Mouse (Mus musculus) retina, postnatal 7 days (tissue): ENCODE results near the gene Slc10a7.
A peak's percentile ranks its signal among the peaks of the same experiment; 100 is the strongest.
"Not testable (repeated sequence)": the region's sequence is repeated elsewhere in the genome, so short reads cannot be mapped to it uniquely, and the experiment has no call there.

ENCODE experiments used
- DNase-seq: peaks from one replicate; pipeline ENCODE4 v3.0.0-alpha.2; 2012; ENCODE audit warnings: low read depth, low spot score

The Slc10a7 gene

DNA sequence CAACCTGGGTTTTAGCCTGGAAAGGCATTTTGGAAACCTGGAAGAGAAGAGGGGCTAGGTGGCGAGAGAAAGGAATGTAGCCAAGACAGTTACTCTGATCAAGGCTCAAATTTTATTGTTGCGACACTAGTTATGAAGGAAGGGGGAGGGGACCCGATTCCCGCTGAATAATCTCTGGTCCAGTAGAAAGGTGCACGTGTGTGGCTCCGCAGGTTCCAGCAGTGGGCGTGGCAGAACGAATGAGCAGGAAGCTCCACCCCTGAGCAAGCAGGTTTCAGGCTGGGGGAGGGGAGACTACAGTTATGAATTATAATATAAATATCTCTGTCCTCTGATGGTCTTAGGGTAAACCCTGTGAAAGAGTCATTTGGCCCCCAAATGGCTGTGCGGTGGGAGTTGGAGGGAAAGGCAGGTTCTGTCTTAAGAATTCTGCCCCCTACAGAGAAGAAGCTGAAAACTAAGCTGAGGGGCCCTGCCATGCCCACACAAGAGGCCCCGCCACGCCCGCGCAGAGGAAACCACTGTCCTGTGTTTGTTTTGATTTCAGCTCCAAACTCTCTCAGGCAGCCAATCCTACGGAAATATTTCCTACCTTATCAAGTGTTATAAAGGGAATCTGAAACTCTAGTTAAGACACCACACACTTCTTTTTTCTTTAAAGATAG lies 36.1 kb downstream of the Slc10a7 start:
- not testable (repeated sequence) for DNase-seq

DNA sequence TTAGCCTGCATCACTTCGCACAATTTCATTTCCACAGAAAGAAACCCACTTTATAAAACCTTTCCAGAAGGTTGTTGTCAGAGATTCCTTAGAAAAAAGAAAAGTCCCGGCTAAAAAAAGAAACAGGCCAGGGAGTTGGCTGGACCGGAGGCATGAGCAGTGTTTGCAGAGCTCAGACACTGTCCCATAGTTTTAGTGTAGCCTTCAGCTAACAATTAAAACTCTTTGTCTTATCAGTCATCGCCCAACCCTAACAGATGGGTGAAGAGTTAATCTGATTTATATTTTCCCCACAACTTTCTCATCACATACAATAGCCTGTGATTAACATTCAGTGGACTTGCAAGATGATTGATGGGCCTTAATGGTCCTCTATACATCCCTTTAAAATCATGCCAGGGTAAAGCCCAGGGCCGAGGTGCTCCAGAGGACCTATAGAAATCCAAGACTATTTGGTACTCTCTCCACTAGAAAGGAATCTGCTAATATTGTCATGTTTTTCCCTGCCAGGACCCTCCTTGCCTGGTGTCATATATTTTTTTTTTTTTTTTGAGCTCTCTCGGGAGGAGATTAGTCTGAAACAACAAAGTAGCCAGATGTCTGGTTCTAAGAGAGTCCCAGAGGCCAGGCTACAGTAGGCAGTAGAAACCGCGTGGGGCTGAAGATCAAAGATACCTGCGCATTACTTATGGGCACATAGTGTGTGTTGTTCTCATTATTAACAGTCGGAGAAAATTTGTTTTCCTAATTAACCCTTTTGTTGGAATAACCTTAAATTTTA lies 41.0 kb downstream of the Slc10a7 start:
- DNase-seq = peak; percentile 35

DNA sequence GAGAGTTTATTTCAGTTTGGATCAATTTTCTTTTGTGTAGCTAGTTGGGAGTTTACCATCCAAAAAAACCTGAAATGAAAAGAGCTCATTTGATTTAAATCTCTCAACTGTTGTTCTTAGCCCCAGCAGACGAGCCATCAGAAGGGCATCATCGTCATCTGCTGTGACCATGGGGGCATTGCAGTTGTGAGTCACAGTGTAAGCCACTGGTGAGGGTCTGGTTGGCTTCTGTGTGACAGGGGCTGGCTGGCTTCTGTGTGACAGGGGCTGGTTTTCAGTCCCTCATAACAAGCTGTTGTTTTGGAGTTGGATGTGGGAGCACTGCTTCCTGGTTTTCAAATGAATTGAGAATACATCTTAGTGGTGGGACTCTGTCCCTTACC lies 41.6 kb downstream of the Slc10a7 start:
- DNase-seq = no peak

DNA sequence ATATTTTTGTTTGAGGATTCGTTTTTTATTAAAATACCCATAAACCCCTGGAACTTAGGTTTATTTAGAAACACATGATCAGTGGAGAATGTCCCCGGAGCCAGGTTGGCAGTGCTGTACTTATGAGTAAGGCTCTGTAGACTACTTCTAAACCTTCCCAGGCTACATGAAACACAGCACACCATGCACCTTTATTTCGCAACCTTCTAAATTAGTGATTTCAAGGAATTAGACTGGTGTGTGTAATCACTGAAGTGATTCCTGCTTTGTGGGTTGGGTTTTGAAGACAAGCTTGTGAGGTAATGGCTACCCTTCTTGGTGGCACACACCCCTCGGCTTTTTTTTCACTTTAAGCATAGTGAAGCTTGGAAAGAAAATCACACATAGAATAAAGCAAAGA lies 46.7 kb downstream of the Slc10a7 start:
- no peak for DNase-seq

DNA sequence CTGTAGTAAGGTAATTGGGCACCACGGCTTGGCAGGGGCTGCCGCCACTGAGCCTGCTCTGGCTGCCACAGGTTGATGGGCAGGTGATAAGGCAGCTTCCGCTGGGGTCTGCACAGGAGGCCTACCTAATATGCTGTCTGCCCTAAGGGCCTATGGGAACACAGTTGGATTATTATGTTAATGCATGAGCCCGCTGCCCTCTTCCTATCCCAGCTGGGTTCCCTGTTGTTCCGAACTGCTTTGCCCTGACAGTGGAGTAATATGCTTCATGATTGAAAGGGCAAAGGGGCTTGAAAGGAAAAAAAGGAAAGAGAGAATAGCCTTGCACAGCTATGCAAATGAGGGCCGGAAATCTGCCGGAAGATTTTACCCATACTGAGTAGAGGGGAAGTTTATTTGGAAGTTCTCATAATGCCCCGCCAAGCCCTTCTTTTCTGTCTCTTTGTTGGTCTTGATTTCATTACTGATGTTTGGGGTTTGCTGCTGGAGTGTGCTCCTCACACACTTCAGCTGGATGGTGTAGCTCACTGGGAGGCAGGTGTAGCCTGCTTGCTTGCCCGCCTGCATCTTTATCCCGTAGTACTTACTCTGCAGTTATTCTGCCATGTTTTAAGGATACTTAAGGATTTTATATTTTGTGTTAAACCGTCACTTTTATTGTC lies 47.8 kb downstream of the Slc10a7 start:
- no peak for DNase-seq

DNA sequence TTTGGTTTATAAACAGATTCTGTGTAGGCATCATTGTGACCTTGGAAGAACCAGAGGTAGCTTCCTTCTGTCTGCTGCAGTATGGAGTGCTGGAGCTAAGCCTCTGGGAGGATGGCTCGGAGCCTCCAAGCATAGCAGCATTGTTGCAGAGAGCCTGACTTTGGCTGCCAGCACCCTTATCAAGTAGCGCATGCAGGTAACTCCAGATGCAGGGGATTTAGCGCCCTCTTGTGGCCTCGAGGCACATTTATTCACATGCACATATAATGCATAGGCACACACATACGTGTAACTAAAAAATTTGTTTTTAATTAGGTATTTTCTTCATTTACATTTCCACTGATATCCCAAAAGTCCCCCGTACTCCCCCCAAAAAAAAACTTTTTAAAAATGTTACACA lies 52.5 kb downstream of the Slc10a7 start:
- no peak for DNase-seq

DNA sequence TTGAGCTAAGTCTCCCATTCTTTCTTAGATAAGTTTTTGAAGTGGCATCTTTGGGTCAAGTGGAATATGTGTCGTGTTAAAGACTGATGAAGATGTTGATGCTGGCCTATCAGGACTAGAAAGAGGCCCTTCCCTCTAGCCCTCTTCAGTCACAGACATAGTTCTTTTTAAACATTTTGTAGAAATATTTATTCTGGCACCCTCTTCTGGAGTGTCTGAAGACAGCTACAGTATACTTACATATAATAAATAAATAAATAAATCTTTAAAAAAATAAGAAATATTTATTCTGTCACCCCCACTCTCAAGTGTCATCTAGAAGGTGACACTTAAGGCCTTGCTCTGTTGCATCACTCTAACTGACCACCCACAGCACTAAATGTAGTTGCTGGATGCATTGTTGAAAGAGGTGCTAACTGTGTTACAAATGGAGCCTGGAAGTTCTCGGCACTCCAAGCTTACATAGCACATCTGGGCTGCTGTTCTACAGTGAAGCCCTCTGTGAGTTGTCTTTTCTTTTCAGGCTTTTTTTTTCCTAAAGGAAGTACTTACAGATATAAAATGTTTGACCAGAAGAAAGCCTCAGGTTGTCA lies 54.4 kb downstream of the Slc10a7 start:
- no peak for DNase-seq

DNA sequence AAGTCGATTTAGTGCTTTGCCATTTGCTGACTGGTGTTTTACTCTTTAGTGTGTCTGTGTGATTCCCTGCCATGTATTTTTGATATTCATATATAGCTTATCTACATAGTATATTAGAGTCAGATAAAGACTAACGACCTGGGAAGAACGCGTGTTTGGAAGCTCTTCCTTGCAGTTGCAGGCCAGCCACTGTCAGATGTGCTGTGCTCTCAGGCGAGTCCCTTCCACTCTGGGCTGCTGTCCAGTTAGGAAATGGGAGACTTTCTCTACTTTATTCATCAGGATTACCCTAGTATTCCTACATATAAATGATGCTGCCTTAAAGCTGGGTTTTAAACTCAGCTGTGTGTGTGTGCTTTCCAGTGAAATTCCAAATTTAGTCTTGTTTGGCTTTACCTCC lies 55.1 kb downstream of the Slc10a7 start:
- DNase-seq = no peak

DNA sequence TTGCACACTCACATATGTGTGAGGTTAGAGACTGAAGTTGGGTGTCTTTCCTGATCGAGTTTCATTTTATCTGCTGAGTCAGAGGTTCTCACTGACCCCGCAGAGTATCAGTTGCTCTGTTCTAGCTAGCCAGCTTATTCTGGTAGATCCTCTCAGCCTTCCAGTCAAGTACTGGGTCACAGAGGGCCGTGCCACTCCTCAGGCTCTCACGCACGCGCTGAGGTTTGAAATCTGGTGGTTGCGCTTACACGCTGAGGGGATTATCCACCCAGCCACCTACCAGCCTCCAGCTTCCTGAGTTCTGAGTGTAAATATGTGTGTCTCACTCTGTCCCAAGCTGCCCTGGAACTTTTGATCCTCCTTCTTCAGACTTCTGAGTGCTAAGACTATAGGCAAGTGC lies 59.0 kb downstream of the Slc10a7 start:
- DNase-seq = peak; percentile 27

DNA sequence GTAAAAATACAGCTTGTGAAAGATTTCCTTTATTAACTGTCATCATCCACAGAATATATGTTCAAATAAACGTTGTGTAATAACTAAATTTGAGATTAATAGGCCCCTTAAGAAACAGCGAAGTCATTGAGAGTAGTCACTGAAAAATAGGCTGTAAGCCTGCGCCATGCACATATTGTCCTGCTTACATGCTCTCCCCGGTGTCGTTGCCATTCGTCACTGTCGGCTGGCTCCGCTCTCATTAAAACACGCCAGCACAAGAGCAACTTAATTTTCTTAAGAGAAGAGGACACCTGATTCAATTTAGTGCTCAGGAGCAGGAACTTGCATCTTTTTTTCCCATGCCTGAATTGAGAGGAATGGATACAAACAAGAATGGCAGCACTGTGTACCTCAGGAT lies 62.4 kb downstream of the Slc10a7 start:
- DNase-seq = no peak

DNA sequence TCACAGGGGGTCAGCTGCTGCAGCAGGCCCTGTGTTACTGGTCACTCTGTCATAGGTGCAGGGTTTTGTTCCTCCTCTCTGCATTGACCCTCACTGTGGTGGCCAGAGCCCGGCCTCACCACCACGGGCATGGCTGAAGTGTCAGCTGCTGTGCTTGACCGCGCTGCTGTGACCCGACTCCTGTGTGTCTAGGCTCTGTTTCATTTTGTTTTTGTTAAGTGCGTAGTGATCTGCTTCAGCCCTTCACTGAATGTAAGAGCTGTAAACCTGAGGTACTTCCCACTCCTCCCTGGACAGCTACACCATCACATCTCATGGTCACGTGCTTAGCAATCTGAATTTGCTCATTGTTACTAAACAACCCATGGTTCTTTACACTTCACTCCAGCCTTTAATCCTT lies 65.1 kb downstream of the Slc10a7 start:
- DNase-seq = no peak

DNA sequence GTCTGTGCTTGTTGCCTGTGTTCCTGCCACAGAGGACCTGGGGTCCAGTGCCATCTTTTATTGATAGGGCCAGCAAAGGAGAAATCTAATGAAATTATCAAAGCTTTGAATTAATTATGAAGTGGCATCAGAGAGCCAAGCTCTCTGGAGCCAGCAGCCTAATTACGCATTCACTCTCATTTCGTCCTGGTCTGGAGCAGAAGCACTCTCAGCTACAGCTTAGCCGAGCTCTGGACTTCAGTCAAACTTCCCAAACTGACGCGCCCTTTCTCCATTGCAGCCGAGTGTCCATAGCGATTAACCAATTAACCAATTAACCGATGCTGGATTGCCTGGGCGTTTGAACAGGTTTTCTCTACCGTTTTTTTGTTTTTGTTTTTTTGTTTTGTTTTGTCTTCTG lies 68.4 kb downstream of the Slc10a7 start:
- no peak for DNase-seq

DNA sequence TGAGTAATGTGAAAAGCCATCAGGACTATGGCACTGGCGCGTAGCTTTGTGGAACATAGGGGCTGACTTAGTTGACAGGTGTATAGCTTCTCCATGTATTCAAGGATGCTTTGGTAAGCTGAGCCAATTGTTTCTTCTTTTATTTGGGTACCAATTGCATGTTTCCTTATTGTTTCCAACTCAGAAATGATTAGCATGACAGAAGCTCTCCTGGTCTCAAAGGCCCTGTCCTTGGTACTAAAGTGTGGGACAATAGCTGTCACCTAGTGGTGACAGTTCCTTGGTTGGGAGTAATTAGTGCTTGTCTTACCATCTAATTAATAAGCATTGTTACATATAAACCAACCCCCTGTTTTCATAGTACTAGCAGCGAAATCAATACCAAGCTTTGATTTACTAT lies 68.9 kb downstream of the Slc10a7 start:
- DNase-seq = no peak

DNA sequence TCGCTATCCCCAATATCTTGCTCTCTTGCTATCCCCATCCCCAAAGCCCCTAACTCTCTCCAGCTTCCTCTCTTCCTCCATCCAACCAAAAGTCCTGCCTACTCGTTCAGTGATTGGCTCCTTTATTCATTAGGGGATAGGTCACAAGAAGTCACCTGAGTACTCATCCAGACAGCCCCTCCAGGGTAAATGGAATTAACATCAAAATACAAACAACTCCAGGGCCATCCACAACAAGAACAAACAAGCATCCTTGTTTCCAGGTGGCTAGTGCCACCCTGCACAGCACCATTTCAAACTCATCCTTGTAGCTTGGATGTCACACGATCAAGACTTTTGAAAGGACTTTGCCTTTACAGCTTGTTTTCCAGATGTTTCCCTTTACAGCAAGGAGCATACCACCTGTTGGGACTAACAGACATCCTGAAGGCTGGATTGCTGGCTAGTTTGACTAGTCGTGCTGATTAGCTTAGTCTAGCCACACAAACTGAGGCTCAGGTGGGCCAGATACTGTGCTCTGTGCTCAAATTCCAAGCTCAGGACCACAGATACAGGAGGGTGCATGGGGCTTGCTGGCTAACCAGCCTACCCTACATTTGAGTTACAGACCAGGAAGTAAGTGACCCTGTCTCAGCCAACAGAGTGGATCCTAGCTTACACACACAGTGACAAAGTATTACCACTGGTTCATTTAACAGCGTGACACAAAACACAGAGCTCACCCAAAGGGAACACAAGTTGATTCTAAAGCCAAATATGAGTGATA lies 75.0 kb downstream of the Slc10a7 start:
- no peak for DNase-seq

DNA sequence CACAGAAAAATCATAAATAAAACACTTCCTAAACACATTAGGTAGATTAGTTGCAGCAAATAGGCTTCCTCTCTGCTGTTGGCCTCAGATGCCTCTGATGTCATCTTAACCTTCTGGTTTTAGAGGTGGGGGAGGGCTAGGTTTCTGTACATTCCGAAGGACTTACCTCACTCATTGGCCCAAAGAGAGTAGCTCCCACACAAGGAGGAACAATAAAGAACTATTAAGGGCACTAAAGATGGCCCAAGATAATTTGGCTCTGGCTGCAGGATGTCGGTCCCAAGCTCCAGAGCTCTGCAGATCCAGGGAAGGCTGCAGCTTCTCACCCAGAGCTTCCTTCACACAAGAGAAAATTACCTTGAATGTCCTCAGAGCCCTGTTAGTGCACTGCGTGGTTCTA lies 75.7 kb downstream of the Slc10a7 start:
- no peak for DNase-seq

DNA sequence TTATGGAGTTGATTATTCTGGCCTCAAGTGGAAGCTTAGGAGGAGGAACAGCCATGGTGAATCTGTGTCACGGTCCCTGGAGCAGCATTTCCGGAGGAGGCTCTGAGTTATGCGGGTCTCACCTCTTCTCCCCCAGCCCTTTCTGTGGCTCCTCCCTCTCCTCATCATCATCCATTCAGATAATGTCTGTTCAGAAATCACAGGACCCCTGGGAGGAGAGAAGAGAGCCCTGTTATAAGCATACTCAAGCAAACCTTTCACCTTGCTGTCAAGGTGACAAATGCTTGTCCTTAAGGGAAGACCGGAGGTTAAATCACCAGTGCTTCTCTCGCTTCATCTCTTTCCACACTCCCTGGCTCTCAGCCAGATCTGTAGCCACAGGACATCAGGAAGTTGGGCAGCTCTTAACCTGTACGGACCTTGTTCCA lies 86.3 kb downstream of the Slc10a7 start:
- no peak for DNase-seq

DNA sequence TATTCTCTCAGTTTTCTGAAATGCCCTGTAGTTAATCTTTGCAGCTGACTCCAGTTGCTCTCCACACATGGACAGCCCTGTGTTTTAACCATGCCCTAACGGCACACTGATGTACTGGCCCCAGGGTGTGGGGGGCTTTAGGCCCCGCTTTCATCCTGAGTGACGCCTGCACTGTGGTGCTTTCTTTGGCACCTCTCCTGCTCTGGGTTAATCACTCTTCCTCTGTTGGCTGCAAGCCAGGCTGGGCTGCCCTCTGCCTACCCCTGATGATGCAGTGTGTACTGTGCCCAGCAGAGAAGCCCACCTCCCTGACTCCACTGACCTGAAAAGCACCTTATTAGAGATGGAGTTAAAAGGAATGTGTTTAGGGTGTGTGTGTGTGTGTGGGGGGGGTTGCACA lies 89.1 kb downstream of the Slc10a7 start:
- no peak for DNase-seq

DNA sequence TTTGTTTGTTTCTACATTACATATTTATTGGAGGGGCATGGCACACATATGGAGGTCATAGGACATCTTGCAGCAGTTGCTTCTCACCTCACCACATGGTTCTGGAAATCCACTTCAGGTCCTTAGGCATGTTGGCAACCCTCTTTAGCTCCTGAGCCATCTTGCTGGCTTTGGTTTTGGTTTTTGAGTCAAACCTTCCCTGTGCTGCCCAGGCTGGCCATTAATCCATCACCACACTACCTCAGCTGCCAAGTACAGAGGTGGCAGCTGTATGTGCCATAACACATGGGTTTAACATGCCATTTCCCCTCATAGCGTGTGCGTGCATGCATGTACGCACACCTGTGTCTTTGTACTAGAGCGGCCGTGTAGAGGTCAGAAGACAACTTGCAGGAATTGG lies 93.9 kb downstream of the Slc10a7 start:
- DNase-seq = no peak

DNA sequence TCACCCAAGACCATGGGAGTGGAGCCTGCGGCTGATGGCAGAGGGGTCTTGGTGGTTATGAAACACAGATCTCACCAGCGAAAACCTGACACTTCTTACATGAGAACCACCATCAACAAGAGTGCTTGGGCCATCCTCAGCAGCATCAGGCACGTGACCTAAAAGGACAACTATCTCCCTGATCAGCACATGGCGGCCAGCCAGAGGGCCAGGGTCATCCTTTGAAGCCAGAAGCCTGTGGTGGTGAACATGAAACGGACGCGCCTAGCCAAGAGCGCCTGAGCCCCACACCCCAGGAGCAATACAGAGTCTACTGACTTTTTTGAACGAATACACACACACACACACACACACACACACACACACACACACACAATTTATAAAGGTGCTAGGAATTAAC lies 95.3 kb downstream of the Slc10a7 start:
- DNase-seq = no peak

DNA sequence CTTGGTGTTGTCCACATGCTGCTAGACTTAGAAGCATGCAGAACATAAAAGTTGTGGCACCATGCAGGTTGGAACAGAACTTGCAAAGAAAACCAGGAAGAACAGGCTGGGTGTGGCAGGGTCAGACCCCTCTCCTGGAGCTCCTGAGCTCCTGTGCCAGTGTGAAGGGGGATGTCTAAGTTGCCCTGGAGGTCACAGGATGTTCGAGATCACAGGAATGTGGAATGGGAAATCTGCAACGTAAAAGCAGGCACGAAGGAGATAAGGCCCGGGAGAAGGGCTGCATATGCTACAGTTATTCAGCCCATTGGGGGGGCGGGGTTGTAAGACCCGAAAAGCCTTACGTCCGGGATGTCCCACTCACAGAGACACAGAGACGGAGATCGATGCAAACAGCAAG lies 100.2 kb downstream of the Slc10a7 start:
- DNase-seq = no peak

DNA sequence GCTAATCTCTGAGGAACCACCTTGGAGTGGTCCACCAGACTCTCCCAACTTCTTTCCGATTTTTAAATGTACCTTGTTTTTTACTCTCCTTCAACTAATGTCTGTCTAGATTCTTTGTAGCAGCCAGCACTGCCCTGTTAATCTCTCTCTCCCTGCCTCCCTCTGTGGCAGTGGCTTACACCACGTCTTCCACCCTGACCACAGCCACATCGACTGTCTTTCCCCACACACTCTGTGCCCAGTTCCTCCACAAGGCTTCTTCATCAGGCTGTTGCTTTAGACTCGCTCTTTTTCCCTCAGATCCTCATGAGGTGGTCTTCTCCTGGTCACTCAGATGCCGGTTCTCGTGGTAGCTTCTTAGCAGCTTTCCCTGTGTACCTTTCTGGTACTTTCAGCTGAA lies 101.9 kb downstream of the Slc10a7 start:
- no peak for DNase-seq

DNA sequence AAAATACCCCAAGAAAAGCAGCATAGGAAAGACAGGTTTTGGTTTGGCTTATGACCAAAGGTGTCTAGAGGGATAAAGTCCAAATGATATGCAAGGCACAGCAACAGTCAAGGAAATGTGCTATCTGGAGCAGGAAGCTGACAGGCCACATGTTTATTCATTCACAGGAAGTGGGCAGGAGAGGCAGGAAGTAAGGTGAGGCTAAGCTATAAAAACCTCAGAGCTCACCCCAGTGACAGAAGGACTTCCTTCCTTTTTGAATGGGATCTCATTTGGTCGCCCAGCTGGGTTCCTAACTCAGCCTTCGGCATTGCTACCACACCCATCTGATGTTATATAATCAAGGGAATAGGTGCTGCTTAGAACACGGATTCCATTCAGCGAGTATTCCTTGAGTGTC lies 113.2 kb downstream of the Slc10a7 start:
- DNase-seq = no peak
